Mouse (Mus musculus) MEL (cell line): ENCODE measurements around the gene Olfr202.
A peak's percentile ranks its signal among the peaks of the same experiment; 100 is the strongest.

Experiments
- CTCF ChIP-seq, 3 experiments: IDR thresholded peaks in 2 of 3; conservative IDR thresholded peaks in 1 of 3; 2 replicates each; pipeline ENCODE4 v1.5.1; 2011 to 2012; ENCODE audit warnings: low read length in 3 of 3, low read depth in 2 of 3, mild to moderate bottlenecking in 2 of 3, improper control_type of control experiment in 1 of 3, inconsistent platforms in 1 of 3, mixed read lengths in 1 of 3, moderate library complexity in 1 of 3; ENCODE audit not compliant: control insufficient read depth in 1 of 3, insufficient read depth in 1 of 3, poor library complexity in 1 of 3, severe bottlenecking in 1 of 3
- MYC ChIP-seq: IDR thresholded peaks from 2 replicates; pipeline ENCODE4 v1.6.1; 2011; ENCODE audit warnings: low read depth, mild to moderate bottlenecking, low read length, improper control_type of control experiment, moderate library complexity
- POLR2A ChIP-seq, 2 experiments: IDR thresholded peaks; 2 replicates each; pipeline ENCODE4 v1.6.1; 2011 to 2012; ENCODE audit warnings: low read length in 2 of 2, mild to moderate bottlenecking in 2 of 2, control low read depth in 1 of 2, improper control_type of control experiment in 1 of 2, low read depth in 1 of 2, moderate library complexity in 1 of 2; ENCODE audit not compliant: control insufficient read depth in 1 of 2, insufficient read depth in 1 of 2, poor library complexity in 1 of 2
- TAL1 ChIP-seq: IDR thresholded peaks from 2 replicates; pipeline ENCODE4 v1.6.1; 2012; ENCODE audit warnings: mild to moderate bottlenecking, inconsistent platforms, low read length, moderate library complexity, mixed read lengths
- USF1 ChIP-seq: IDR thresholded peaks from 2 replicates; pipeline ENCODE4 v1.6.1; 2014; ENCODE audit warnings: low read depth, mild to moderate bottlenecking, inconsistent platforms, low read length, improper control_type of control experiment, moderate library complexity
- ZC3H11A ChIP-seq: IDR thresholded peaks from 2 replicates; pipeline ENCODE4 v1.6.1; 2012; ENCODE audit warnings: low read depth, mild to moderate bottlenecking, inconsistent platforms, low read length, improper control_type of control experiment

- TF ChIP-seq ZC3H11A (no peak), CTCF (IDR thresholded peaks at IDR 0.05 in 2 of 3, conservative IDR thresholded peaks at IDR 0.05 in 1 of 3; ENCODE audit: control insufficient read depth in 1 of 3, insufficient read depth in 1 of 3, low read depth in 2 of 3, low read length in 3 of 3, poor library complexity in 1 of 3, severe bottlenecking in 1 of 3) (no peak), MYC (no peak), TAL1 (peak; percentile 89), POLR2A (IDR thresholded peaks at IDR 0.05; ENCODE audit: control insufficient read depth in 1 of 2, insufficient read depth in 1 of 2, low read depth in 1 of 2, low read length in 2 of 2, poor library complexity in 1 of 2) (no peak), USF1 (0 out of 2 replicates have a peak, but pooled peaks have one; percentile 15)
These were observed 6.1 kb downstream of the Olfr202 start for GRCm38 (mm10) chr16:59280542-59280941.
